Mouse (Mus musculus): ENCODE data around the gene Ttk.

Gene Ttk

GRCm38 (mm10) chr9:83852464-83852863 lies 18.0 kb downstream of the Ttk start:
- Histone ChIP-seq H3K36me3 (ENCODE audit: insufficient read depth, low read length) (peaks cover 89% of the 10 kb centered on the region), H3K4me1 (replicated peaks; ENCODE audit: low read depth, low read length) (peaks cover 10% of the 10 kb centered on the region; the same call in 1 of the 2 replicates)
- no peak for TF ChIP-seq NANOG (IDR thresholded peaks at IDR 0.05; ENCODE audit: borderline replicate concordance, low read length)
- no peak for TF ChIP-seq POU5F1 (IDR thresholded peaks at IDR 0.05; ENCODE audit: borderline replicate concordance, low read length)
- no peak for TF ChIP-seq CTCF (conservative IDR thresholded peaks at IDR 0.05; ENCODE audit: low read length)

GRCm38 (mm10) chr9:83865165-83865564 lies 30.7 kb downstream of the Ttk start:
- no peaks in the 10 kb centered on the region for H3K9me3 ChIP-seq (ENCODE audit: low read length)
- H3K36me3 ChIP-seq (ENCODE audit: insufficient read depth, low read length), result peaks cover 90% of the 10 kb centered on the region
- H3K4me1 ChIP-seq (replicated peaks; ENCODE audit: low read depth, low read length), result no peaks in the 10 kb centered on the region
- TF ChIP-seq POU5F1 (IDR thresholded peaks at IDR 0.05; ENCODE audit: borderline replicate concordance, low read length) (no peak), NANOG (IDR thresholded peaks at IDR 0.05; ENCODE audit: borderline replicate concordance, low read length) (no peak), CTCF (conservative IDR thresholded peaks at IDR 0.05; ENCODE audit: low read length) (no peak)
- no peak overlapping the region for H3K4me3 ChIP-seq (replicated peaks; ENCODE audit: low read length)
- no peaks in the 10 kb centered on the region for H3K27me3 ChIP-seq (ENCODE audit: insufficient read depth, low read length)

More at GRCm38 (mm10) chr9:83852464-83852863, 18.0 kb downstream of the Ttk start:
- H3K9me3 ChIP-seq (ENCODE audit: low read length), result no peaks in the 10 kb centered on the region
- no peak overlapping the region for H3K4me3 ChIP-seq (replicated peaks; ENCODE audit: low read length)
- no peaks in the 10 kb centered on the region for H3K27me3 ChIP-seq (ENCODE audit: insufficient read depth, low read length)

GRCm38 (mm10) chr9:83882191-83882590 lies 47.7 kb downstream of the Ttk start:
- peaks cover 21% of the 10 kb centered on the region for H3K4me1 ChIP-seq (replicated peaks; ENCODE audit: low read depth, low read length)
- H3K27me3 ChIP-seq (ENCODE audit: insufficient read depth, low read length), result no peaks in the 10 kb centered on the region
- TF ChIP-seq NANOG (IDR thresholded peaks at IDR 0.05; ENCODE audit: borderline replicate concordance, low read length) (no peak), CTCF (conservative IDR thresholded peaks at IDR 0.05; ENCODE audit: low read length) (no peak), POU5F1 (IDR thresholded peaks at IDR 0.05; ENCODE audit: borderline replicate concordance, low read length) (no peak)

GRCm38 (mm10) chr9:83886149-83886548 lies 51.7 kb downstream of the Ttk start:
- Histone ChIP-seq H3K27me3 (ENCODE audit: insufficient read depth, low read length) (no peaks in the 10 kb centered on the region), H3K36me3 (ENCODE audit: insufficient read depth, low read length) (peaks cover 20% of the 10 kb centered on the region), H3K4me1 (replicated peaks; ENCODE audit: low read depth, low read length) (peaks cover 21% of the 10 kb centered on the region), H3K4me3 (replicated peaks; ENCODE audit: low read length) (no peak overlapping the region), H3K9me3 (ENCODE audit: low read length) (no peaks in the 10 kb centered on the region)
- no peak for TF ChIP-seq NANOG (IDR thresholded peaks at IDR 0.05; ENCODE audit: borderline replicate concordance, low read length)
- TF ChIP-seq CTCF (conservative IDR thresholded peaks at IDR 0.05; ENCODE audit: low read length), result no peak
- TF ChIP-seq POU5F1 (IDR thresholded peaks at IDR 0.05; ENCODE audit: borderline replicate concordance, low read length), result no peak

More at GRCm38 (mm10) chr9:83882191-83882590, 47.7 kb downstream of the Ttk start:
- peaks cover 28% of the 10 kb centered on the region for H3K36me3 ChIP-seq (ENCODE audit: insufficient read depth, low read length)
- peaks cover 3% of the 10 kb centered on the region; the same call in 1 of the 2 replicates for H3K9me3 ChIP-seq (ENCODE audit: low read length)
- no peak overlapping the region for H3K4me3 ChIP-seq (replicated peaks; ENCODE audit: low read length)

- Histone ChIP-seq H3K27me3 (ENCODE audit: insufficient read depth, low read length) (no peaks in the 10 kb centered on the region), H3K9me3 (ENCODE audit: low read length) (no peaks in the 10 kb centered on the region), H3K4me3 (replicated peaks; ENCODE audit: low read length) (no peak overlapping the region), H3K4me1 (replicated peaks; ENCODE audit: low read depth, low read length) (peaks cover 7% of the 10 kb centered on the region), H3K36me3 (ENCODE audit: insufficient read depth, low read length) (peaks cover 16% of the 10 kb centered on the region)
- TF ChIP-seq POU5F1 (IDR thresholded peaks at IDR 0.05; ENCODE audit: borderline replicate concordance, low read length) (no peak), NANOG (IDR thresholded peaks at IDR 0.05; ENCODE audit: borderline replicate concordance, low read length) (no peak), CTCF (conservative IDR thresholded peaks at IDR 0.05; ENCODE audit: low read length) (no peak)
These were observed 53.7 kb downstream of the Ttk start for GRCm38 (mm10) chr9:83888214-83888613.

- H3K4me1 ChIP-seq (replicated peaks; ENCODE audit: low read depth, low read length), result no peaks in the 10 kb centered on the region
- TF ChIP-seq NANOG (IDR thresholded peaks at IDR 0.05; ENCODE audit: borderline replicate concordance, low read length) (no peak), CTCF (conservative IDR thresholded peaks at IDR 0.05; ENCODE audit: low read length) (no peak), POU5F1 (IDR thresholded peaks at IDR 0.05; ENCODE audit: borderline replicate concordance, low read length) (no peak)
These were observed 58.6 kb downstream of the Ttk start for GRCm38 (mm10) chr9:83893073-83893472.

GRCm38 (mm10) chr9:83893767-83894330 lies 59.4 kb downstream of the Ttk start:
- H3K36me3 ChIP-seq (ENCODE audit: insufficient read depth, low read length), result no peaks in the 10 kb centered on the region
- TF ChIP-seq CTCF (conservative IDR thresholded peaks at IDR 0.05; ENCODE audit: low read length) (no peak), POU5F1 (IDR thresholded peaks at IDR 0.05; ENCODE audit: borderline replicate concordance, low read length) (no peak), NANOG (IDR thresholded peaks at IDR 0.05; ENCODE audit: borderline replicate concordance, low read length) (no peak)
- H3K9me3 ChIP-seq (ENCODE audit: low read length), result no peaks in the 10 kb centered on the region
- H3K4me3 ChIP-seq (replicated peaks; ENCODE audit: low read length), result no peak overlapping the region
- H3K27me3 ChIP-seq (ENCODE audit: insufficient read depth, low read length), result no peaks in the 10 kb centered on the region
- no peaks in the 10 kb centered on the region for H3K4me1 ChIP-seq (replicated peaks; ENCODE audit: low read depth, low read length)

More at GRCm38 (mm10) chr9:83893073-83893472, 58.6 kb downstream of the Ttk start:
- no peaks in the 10 kb centered on the region for H3K9me3 ChIP-seq (ENCODE audit: low read length)
- no peaks in the 10 kb centered on the region for H3K36me3 ChIP-seq (ENCODE audit: insufficient read depth, low read length)
- H3K4me3 ChIP-seq (replicated peaks; ENCODE audit: low read length), result no peak overlapping the region
- H3K27me3 ChIP-seq (ENCODE audit: insufficient read depth, low read length), result no peaks in the 10 kb centered on the region

GRCm38 (mm10) chr9:83902086-83902485 lies 67.6 kb downstream of the Ttk start:
- Histone ChIP-seq H3K36me3 (ENCODE audit: insufficient read depth, low read length) (no peaks in the 10 kb centered on the region), H3K4me1 (replicated peaks; ENCODE audit: low read depth, low read length) (no peaks in the 10 kb centered on the region), H3K27me3 (ENCODE audit: insufficient read depth, low read length) (no peaks in the 10 kb centered on the region), H3K4me3 (replicated peaks; ENCODE audit: low read length) (no peak overlapping the region), H3K9me3 (ENCODE audit: low read length) (no peaks in the 10 kb centered on the region)
- TF ChIP-seq CTCF (conservative IDR thresholded peaks at IDR 0.05; ENCODE audit: low read length) (no peak), NANOG (IDR thresholded peaks at IDR 0.05; ENCODE audit: borderline replicate concordance, low read length) (no peak)

GRCm38 (mm10) chr9:83905820-83906219 lies 71.3 kb downstream of the Ttk start:
- Histone ChIP-seq H3K4me3 (replicated peaks; ENCODE audit: low read length) (no peak overlapping the region), H3K36me3 (ENCODE audit: insufficient read depth, low read length) (no peaks in the 10 kb centered on the region), H3K4me1 (replicated peaks; ENCODE audit: low read depth, low read length) (no peaks in the 10 kb centered on the region), H3K9me3 (ENCODE audit: low read length) (peaks cover under 1% of the 10 kb centered on the region; the same call in 1 of the 2 replicates), H3K27me3 (ENCODE audit: insufficient read depth, low read length) (no peaks in the 10 kb centered on the region)
- TF ChIP-seq NANOG (IDR thresholded peaks at IDR 0.05; ENCODE audit: borderline replicate concordance, low read length), result no peak
- TF ChIP-seq CTCF (conservative IDR thresholded peaks at IDR 0.05; ENCODE audit: low read length), result 0 out of 2 replicates have a peak, but pooled peaks have one; percentile 17
